Mouse (Mus musculus) 3134 (cell line): Measurements from ENCODE around the gene Kif19a.

Source experiments
- DNase-seq: peaks from one replicate; pipeline ENCODE4 v3.0.0-alpha.2; 2011; ENCODE audit warnings: low spot score; ENCODE audit not compliant: insufficient read length; ENCODE audit errors: extremely low read depth

Gene Kif19a

GRCm38 (mm10) chr11:114803990-114804389 lies 38.8 kb downstream of the Kif19a start:
- no peak for DNase-seq

DNA sequence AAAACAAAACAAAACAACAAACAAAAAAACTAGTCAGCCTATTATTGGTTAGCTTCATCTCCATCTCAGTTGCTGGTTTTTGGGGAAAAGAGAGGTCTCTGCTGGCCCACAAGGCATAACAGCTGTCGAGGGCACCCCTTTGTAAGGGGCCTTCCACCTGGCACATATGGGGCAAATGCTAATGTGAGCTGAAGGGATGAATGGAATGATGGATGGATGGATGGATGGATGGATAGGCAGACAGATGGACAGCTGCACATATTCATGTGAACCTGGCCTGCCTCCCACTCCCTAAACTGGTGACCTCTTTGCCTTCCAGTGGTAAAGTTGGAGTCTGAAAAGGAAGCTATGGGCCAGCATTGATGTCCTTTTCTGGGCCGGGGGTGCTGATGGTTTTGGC lies 41.8 kb downstream of the Kif19a start:
- no peak for DNase-seq

DNA sequence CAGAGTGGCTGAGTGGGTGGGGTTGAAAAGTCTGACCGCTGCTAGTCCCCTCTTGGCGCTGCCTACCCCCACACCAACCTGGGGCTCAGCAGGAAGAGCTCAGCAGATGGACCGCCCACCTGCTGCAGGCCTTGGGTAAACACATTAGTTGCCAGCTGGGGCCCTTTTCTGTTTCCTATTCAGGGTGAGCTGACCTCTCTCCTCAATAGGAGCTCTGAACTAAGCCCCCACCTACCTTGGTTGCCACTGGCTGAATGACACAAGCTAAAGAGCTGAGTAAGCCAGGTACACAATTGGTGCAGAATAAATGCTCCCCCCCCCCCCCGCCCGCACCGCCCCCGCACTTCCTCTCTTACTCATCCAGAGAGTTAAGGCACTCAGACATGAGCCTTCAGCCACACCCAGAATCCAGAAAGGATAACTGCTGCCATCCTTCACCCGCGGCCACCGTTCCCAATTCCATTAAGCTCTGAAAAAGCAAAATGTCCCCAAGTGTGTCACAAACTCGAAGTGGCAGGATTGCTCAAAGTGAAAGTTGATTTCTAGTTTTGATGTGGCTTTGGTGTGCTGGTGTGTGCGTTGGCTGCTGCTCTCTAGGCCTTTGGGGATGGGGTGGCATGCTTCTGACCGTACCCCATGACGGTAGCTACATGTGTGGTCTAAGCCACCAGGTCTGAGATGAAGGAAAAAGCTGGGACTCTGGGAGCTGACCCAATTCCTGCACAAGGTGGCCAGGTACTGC lies 42.7 kb downstream of the Kif19a start:
- no peak for DNase-seq

DNA sequence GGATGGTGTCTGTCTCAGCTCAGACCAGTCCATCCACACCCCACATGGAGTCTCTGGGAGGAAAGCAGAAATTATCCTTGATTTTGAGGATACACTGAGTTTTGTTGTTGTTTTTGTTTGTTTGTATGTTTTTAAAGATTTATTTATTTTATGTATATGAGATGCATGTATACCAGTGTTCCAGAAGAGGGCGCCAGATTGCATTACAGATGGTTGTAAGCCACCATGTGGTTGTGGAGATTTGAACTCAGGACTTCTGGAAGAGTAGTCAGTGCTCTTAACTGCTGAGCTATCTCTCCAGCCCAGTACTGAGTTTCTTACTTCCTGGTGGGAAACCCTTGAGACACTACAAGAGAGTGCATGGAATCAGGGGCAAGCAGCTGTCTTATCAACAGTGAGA lies 44.2 kb downstream of the Kif19a start:
- no peak for DNase-seq

DNA sequence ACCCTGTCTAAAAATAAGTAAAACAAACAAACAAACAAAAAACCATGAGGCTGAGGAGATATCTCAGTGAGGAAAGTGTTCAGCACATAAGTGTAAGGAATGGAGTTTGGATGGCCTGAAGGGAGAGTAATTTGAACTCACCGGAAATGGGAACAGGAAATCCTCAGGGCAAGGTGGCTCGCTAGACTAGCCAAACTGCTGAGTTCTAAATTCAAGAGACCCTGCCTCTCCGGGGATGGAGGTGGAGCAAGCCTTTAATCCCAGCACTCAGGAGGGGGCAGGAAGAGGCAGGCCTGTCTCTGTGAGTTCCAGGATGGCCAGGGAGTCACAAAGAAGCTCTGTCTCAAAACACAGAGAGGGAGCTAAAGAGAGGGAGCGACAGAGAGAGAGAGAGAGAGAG lies 45.2 kb downstream of the Kif19a start:
- DNase-seq, result no peak

DNA sequence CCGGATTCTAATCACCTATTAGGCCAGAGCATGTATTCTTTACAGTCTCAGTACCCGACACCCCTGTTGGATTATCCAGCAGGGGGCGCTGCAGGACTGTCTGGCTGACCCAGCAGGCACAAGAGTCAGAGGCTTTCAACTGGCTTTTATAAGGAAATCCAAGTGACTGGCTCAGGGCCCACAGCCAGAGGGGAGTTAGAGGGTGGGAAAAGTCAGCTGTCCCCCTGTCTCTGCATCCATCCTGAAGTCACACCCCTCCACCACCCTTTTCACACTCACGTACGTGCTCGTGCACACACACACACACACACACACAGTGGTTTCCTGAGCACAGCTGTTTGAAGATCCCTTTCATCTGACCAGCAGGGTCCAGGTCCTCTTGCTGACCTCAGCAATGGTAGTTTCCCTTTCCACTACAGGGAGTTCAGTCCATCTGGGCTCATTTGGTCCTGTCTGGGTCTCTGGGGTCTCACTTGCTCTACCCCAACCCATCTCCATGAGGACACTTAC lies 47.6 kb downstream of the Kif19a start:
- DNase-seq, result peak; percentile 58

DNA sequence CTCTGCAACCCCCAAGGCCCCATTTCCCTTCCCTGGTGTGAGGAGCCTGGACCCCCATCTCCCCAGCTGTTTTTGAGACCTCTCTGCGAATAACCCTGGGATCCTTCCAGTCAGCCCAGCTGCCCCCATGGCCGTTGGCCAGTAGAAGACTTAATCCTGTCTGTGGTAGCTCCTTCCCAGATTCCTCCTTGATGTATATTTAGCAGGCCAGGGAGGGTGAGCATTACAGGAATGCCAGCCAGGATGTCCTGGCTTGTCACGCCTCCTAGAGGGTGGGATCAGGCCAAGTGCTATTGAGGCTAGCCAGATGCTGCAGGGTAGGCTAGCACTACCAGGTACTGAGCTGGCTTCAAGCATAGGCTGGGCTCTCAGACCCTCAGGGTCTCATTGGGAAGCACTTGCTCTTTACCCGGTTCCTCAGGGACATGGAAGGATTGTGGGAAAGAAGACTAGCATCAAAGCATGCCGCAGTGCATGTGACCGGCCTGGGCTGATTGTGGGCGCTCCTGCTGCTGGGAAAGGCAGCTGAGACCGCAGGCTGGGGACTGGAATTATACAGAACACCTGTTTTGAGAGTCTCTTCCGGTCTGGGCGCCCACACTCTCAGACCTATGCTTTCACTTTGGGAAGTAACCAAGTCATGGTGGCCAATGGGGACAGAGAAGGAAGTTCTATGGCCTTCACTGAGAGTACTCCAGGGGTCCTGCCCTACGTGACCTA lies 49.8 kb downstream of the Kif19a start:
- DNase-seq, result no peak

DNA sequence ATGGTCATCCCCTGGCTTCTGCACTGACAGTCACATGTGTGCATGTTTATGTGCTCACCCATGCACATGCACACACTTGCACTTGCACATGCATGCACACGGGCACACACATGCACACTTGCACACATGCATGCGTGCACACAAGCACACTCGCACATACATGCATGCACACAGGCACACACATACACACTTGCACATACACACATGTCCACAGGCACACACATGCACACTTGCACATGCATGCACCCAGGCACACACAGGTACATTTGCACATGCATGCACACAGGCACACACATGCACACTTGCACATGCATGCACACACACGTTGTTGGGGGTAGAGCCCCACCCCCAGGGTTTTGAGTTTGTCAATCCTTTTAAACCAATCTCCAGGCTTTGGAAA lies 51.7 kb downstream of the Kif19a start:
- no peak for DNase-seq

- DNase-seq, result no peak
Observed at GRCm38 (mm10) chr11:114818185-114818584, 53.0 kb downstream of the Kif19a start.

DNA sequence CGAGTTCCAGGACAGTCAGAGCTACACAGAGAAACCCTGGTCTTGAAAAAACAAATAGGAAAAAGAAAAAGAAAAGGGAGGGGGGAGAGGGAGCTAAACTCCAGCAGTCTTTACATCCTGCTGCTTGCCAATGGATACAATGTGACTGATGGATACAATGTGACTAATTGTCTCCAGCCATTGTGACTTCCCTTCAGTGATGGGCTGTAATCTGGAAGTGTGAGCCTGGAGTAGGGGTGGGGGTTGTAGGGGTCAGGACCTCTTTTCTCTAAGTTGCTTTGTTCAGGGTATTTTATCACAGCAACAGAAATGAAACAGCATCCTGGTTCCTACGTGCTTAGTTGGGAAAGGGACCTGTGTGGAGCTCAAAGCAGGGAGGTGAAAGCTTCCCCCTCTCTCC lies 53.9 kb downstream of the Kif19a start:
- DNase-seq, result no peak

GRCm38 (mm10) chr11:114820444-114820843 lies 55.3 kb downstream of the Kif19a start:
- DNase-seq, result no peak

- no peak for DNase-seq
Observed at GRCm38 (mm10) chr11:114821325-114821724, 56.1 kb downstream of the Kif19a start.

GRCm38 (mm10) chr11:114822727-114823126 lies 57.5 kb downstream of the Kif19a start:
- peak; percentile 65 for DNase-seq

DNA sequence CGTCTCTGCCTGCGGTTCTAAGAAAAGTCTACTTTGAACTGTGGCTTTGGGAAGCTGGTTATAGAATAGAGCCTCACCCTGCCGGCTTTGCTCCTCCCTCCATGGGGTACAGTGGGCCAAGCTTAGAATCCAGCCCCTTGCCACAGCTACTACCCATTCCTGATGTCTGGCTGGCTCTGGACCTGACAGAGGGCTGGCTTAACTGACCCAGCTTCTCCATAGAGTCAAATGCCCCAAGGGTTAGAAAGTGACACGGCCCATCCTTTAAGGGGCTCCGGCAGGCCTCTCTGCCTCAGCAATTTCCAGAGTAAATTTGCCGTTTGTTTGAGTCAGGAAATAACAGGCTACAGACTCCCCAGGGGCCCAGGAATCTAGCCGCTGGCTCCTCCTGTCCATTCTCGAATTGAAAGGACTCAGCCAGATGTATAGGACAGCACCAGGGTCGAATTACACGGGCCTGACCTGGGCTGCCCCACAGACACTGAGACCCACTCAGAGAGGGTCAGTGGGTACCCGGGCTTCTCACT lies 58.1 kb downstream of the Kif19a start:
- DNase-seq, result no peak

DNA sequence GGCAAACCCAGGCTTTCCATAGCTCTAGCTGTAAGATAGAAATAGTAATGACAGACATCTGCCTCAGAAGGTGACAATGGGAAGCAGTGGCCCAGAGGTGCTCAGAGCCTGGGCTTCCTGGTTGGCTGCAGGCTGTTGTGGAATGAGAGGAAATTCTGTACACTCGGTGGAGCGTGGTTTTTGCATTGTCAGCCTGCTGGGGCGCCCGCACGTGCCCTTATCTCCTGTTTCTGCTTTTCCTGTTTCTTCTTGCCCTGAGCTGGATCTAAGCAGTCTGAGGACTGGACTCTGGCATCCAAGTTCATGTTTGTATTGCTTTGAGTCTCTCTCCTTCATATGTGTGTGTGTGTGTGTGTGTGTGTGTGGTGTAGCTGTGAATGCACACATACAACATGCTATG lies 61.5 kb downstream of the Kif19a start:
- no peak for DNase-seq

DNA sequence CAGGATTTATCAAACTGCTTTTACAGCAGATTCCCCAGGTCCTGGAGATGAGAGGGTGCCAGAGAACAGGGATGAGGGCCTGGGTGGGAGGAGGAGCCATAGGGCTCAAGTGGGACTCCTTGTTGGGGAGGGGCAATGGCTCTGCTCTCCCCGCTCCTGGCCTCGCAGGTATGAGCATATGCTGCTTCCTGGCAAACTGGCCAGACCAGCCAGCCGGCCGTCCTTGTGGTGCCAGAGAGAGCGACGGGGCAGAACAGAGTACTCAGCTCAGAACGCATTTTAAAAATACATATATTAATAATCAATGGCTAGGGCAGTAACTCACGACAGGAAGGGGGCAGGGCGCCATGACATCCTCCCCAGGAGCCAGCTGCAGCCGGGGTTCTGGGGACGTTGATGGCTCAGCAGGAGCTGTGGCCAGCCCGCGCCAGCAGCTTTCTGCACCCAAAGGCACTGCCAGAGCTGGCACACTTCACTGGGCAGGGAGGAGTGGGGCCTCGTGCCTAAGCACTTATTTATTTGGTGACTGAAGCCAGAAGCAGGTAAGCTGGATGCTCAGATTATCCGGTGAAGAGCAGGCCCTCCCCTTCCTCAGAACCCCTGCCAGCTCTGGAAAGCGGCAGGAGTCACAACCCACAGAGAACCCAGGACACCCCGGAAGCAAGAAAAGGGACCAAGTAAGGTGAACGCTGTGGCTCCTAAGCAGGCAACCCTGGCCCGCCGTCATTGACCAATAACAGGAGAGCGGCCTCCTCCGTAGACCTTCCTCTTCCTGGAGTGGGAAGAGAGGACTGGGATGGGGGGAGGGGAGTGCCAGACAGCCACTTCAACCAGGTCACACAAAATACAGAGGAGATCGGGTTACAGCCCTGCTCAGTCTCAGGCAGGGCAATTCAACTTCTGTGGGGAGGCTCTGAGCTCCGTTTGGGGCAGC lies 64.6 kb downstream of the Kif19a start:
- peak; percentile 63 for DNase-seq

DNA sequence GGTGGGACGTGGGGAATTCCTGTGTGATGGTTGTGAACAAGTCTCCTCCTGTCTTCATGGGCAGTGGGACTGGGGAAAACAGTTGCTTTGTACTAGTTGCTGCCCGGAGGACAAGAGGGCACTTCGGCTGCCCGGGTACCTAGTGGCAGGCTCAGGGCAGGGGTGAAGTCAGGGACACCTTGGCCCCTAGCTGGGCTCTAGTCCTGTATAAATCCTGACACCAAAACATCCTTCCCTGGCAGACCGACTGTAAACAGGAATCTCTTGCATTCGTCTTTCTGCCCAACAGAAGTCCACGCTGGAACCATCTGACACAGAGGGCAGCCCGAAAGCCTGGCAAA lies 65.2 kb downstream of the Kif19a start:
- no peak for DNase-seq

- no peak for DNase-seq
Observed at GRCm38 (mm10) chr11:114833166-114833565, 68.0 kb downstream of the Kif19a start.
